Mouse (Mus musculus): ENCODE data around the gene Fam47e.

Gene Fam47e

GRCm38 (mm10) chr5:92602691-92603690 lies 48.1 kb downstream of the Fam47e start, which contains the start of gene Stbd1:
TSS of gene Stbd1 (plus strand) at chr5:92603041.
- DNase-seq: peak; percentile 67

GRCm38 (mm10) chr5:92604452-92605247 lies 49.8 kb downstream of the Fam47e start:
- peak; percentile 83 for DNase-seq

- no peak for DNase-seq
These were observed 52.8 kb downstream of the Fam47e start for GRCm38 (mm10) chr5:92607492-92608229.

- DNase-seq: no peak
These were observed 57.9 kb downstream of the Fam47e start for GRCm38 (mm10) chr5:92612756-92613155.

GRCm38 (mm10) chr5:92621883-92622282 lies 67.0 kb downstream of the Fam47e start:
- DNase-seq: no peak

GRCm38 (mm10) chr5:92627896-92628295 lies 73.0 kb downstream of the Fam47e start:
- DNase-seq: peak; percentile 82

- peak; percentile 4 for DNase-seq
These were observed 78.7 kb downstream of the Fam47e start for GRCm38 (mm10) chr5:92633526-92633925.

GRCm38 (mm10) chr5:92634916-92635315 lies 80.0 kb downstream of the Fam47e start:
- no peak for DNase-seq

GRCm38 (mm10) chr5:92635891-92636290 lies 81.0 kb downstream of the Fam47e start:
- no peak for DNase-seq

GRCm38 (mm10) chr5:92640861-92641260 lies 86.0 kb downstream of the Fam47e start:
- DNase-seq: no peak
